In the genomic region with DNA sequence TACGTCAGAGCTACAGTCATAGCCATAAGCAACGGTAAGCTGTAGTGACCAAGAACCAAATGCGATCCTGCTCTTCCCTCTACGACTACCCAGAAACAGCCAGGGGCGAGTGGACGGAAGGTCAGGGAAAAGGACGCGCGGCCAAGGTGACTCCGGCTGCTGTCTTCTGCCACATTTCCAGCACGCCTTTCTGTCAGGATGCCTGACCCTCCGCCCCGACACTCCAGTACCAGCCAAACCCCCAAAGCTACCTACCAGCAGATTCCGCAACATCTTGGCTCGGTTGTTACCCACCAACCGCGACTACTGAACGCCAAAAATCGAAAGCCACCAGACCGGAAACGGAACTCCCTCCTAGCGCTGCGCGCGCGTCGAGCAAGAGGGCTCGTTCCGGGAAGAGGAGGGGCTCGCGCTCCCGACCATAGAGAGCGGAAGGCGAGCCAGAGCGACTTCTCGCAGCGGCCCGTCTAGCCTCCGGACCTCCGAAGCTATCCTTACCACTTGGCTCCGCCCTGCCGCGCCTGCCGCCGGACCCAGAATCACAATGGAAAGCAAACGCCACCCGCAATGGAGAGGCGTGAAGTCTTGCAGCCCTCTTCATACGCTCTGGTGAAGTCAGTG, we compare ENCODE assay signal across 8 mouse cellular contexts. TPM values are rescaled to one million over a fixed set of nuclear protein-coding genes. Genes with fewer than 3 reads are reported as not detected.
DNase-seq lines count a peak whose midpoint lies in the region; ATAC-seq lines count a peak whose summit lies in the region.

Gene Cox7a2, minus strand, starts transcription at position 494 of the 621 bp plus-strand sequence.

- H3K4me1 ChIP-seq in heart, embryonic 10.5 days = peaks cover 17% of the 10 kb centered on the region; the same call in 1 of the 2 replicates
- peaks cover 14% of the 10 kb centered on the region for H3K4me1 ChIP-seq in kidney, embryonic 15.5 days

- peak; percentile 93 for DNase-seq in B cell, adult 2 months
- DNase-seq in brain, adult 2 months (ENCODE audit: low read depth, low spot score) = peak; percentile 99
- DNase-seq in heart, embryonic 10.5 days (ENCODE audit: low spot score) = peak; percentile 98
- peak; percentile 95 for DNase-seq in liver
- peak; percentile 94 to 96 for DNase-seq in spleen, postnatal 4 days (ENCODE audit: low spot score in 2 of 2)

- peak within 1 kb of the TSS; percentile 82 for H3K4me3 ChIP-seq in heart, embryonic 10.5 days
- H3K4me3 ChIP-seq in kidney, embryonic 15.5 days (replicated peaks) = peak within 1 kb of the TSS; percentile 90

- H3K36me3 ChIP-seq in heart, embryonic 10.5 days = peaks cover 32% of the 10 kb centered on the region
- peaks cover 27% of the 10 kb centered on the region for H3K36me3 ChIP-seq in kidney, embryonic 15.5 days

- peak within 1 kb of the TSS; percentile 78 for H3K4me2 ChIP-seq in kidney, embryonic 15.5 days

- peak; percentile 100 for ATAC-seq in erythroblast, adult 5-6 weeks (replicated peaks; ENCODE audit: low FRiP score, poor library complexity, severe bottlenecking)
- ATAC-seq in kidney, embryonic 15.5 days (replicated peaks; ENCODE audit: low FRiP score) = peak; percentile 100
- ATAC-seq in monocyte, adult 5-6 weeks (replicated peaks; ENCODE audit: insufficient number of reproducible peaks, low FRiP score, low TSS enrichment, poor library complexity, severe bottlenecking) = peak; percentile 99

- peak within 1 kb of the TSS; percentile 82 for H3K9ac ChIP-seq in kidney, embryonic 15.5 days

- no peaks in the 10 kb centered on the region for H3K9me3 ChIP-seq in heart, embryonic 10.5 days
- H3K9me3 ChIP-seq in kidney, embryonic 15.5 days (replicated peaks) = no peaks in the 10 kb centered on the region

- under 1% methylated on average over 49 of the region's 49 CpGs for WGBS in heart, embryonic 10.5 days
- WGBS in kidney, embryonic 15.5 days = under 1% methylated on average over 49 of the region's 49 CpGs

- H3K27me3 ChIP-seq in heart, embryonic 10.5 days (ENCODE audit: insufficient read depth, poor library complexity, severe bottlenecking) = no peaks in the 10 kb centered on the region
- H3K27me3 ChIP-seq in kidney, embryonic 15.5 days = no peaks in the 10 kb centered on the region

- H3K27ac ChIP-seq in heart, embryonic 10.5 days = peak within 1 kb of the TSS; percentile 93
- peak within 1 kb of the TSS; percentile 91 for H3K27ac ChIP-seq in kidney, embryonic 15.5 days

RNA-seq across cellular contexts. Expression of gene Cox7a2, which starts in this region (rescaled TPM):
- 137 and 179 TPM in 2 replicates for total RNA-seq in erythroblast, adult 5-6 weeks (2015; ENCODE audit: low replicate concordance)
- total RNA-seq in erythroblast, adult 5-6 weeks (2017; ENCODE audit: low replicate concordance) = 37.8 and 41.1 TPM in 2 replicates
- 869 and 1,151 TPM in 2 replicates for polyA plus RNA-seq in heart, embryonic 10.5 days (2016; fragmentation: Nextera tagmentation; extraction: Ambion mirVana)
- 718 and 798 TPM in 2 replicates for polyA plus RNA-seq in kidney, embryonic 15.5 days (2015; fragmentation: Nextera tagmentation; extraction: Ambion mirVana)
- 70.5 to 164 TPM (median 136 TPM) in 3 replicates for total RNA-seq in monocyte, adult 5-6 weeks (2017)

Comparison
In these comparisons a context has a peak if more than half of its experiments do, and no peak if none do; other contexts are left out.
1. Peak in every context shown above with its lines: DNase-seq, ATAC-seq, H3K4me3 ChIP-seq and H3K27ac ChIP-seq.